8 mouse cellular contexts compared by ENCODE assay signal in the genomic region with DNA sequence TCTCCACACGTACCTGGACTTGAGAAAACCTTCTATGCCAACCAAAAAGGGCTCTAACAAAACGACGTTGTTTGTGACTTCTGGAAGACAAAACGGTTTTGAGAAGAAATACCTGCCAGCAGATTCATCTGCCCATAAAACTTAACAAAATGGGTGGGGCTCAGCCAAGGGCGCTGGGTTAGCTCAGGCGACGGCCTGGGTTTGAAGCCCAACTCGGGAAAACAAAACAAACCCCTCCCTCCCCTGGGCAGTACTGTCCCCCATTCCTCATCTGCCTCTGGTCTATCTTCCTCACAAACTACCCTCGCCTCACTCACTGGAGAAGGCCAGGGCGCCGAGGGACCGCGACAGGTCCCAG. TPM values are rescaled to one million over a fixed set of nuclear protein-coding genes. Genes with fewer than 3 reads are reported as not detected.
DNase-seq lines count a peak whose midpoint lies in the region; ATAC-seq and TF ChIP-seq lines count a peak whose summit lies in the region.

No protein-coding gene starts in this region.

- no peak for TF ChIP-seq POLR2A in ES-Bruce4 (IDR thresholded peaks at IDR 0.05; ENCODE audit: insufficient read depth, low read length)

- no peak for DNase-seq in heart, embryonic 10.5 days (ENCODE audit: low spot score)
- DNase-seq in heart, adult 18-20 months, result no peak
- DNase-seq in urinary bladder, adult 2 months (ENCODE audit: low spot score), result no peak
- DNase-seq in retina, postnatal 1 day, result no peak
- DNase-seq in cerebellum, postnatal 36 days, result no peak

- peak overlapping the region; percentile 94 for H3K27ac ChIP-seq in heart, embryonic 10.5 days
- H3K27ac ChIP-seq in ES-Bruce4 (ENCODE audit: insufficient read depth, low read length), result peak overlapping the region; percentile 7; the same call in 1 of the 2 replicates
- H3K27ac ChIP-seq in forebrain, embryonic 15.5 days (replicated peaks), result peak overlapping the region; percentile 28; the same call in 1 of the 2 replicates
- H3K27ac ChIP-seq in liver, embryonic 16.5 days (ENCODE audit: low read length), result peak overlapping the region; percentile 94

- peak overlapping the region; percentile 91 for H3K4me3 ChIP-seq in heart, embryonic 10.5 days
- peak overlapping the region; percentile 95 for H3K4me3 ChIP-seq in ES-Bruce4 (ENCODE audit: low read depth, low read length)
- peak overlapping the region; percentile 76 for H3K4me3 ChIP-seq in forebrain, embryonic 15.5 days
- H3K4me3 ChIP-seq in liver, embryonic 16.5 days (ENCODE audit: low read depth, low read length), result peak overlapping the region; percentile 86

- no peaks in the 10 kb centered on the region for H3K27me3 ChIP-seq in heart, embryonic 10.5 days (ENCODE audit: insufficient read depth, poor library complexity, severe bottlenecking)
- no peaks in the 10 kb centered on the region for H3K27me3 ChIP-seq in ES-Bruce4 (ENCODE audit: control insufficient read depth, insufficient read depth, low read length, poor library complexity, severe bottlenecking)
- no peaks in the 10 kb centered on the region for H3K27me3 ChIP-seq in forebrain, embryonic 15.5 days
- no peaks in the 10 kb centered on the region for H3K27me3 ChIP-seq in liver, embryonic 16.5 days (ENCODE audit: control insufficient read depth, insufficient read depth, low read depth, low read length)

- no peak for ATAC-seq in forebrain, embryonic 15.5 days (replicated peaks)
- peak; percentile 68 for ATAC-seq in liver, embryonic 16.5 days (ENCODE audit: low read depth)

- H3K9me3 ChIP-seq in heart, embryonic 10.5 days, result no peaks in the 10 kb centered on the region
- H3K9me3 ChIP-seq in ES-Bruce4 (replicated peaks; ENCODE audit: control insufficient read depth, insufficient read depth, low read length, poor library complexity, severe bottlenecking), result no peaks in the 10 kb centered on the region
- no peaks in the 10 kb centered on the region for H3K9me3 ChIP-seq in forebrain, embryonic 15.5 days
- no peaks in the 10 kb centered on the region for H3K9me3 ChIP-seq in liver, embryonic 16.5 days (replicated peaks; ENCODE audit: control insufficient read depth, low read length)

- TF ChIP-seq CTCF in ES-Bruce4 (IDR thresholded peaks at IDR 0.05; ENCODE audit: low read depth, low read length), result no peak

- peaks cover 21% of the 10 kb centered on the region for H3K4me1 ChIP-seq in heart, embryonic 10.5 days
- peaks cover 3% of the 10 kb centered on the region for H3K4me1 ChIP-seq in ES-Bruce4 (ENCODE audit: control insufficient read depth, insufficient read depth, low read length)
- peaks cover 31% of the 10 kb centered on the region for H3K4me1 ChIP-seq in forebrain, embryonic 15.5 days
- H3K4me1 ChIP-seq in liver, embryonic 16.5 days (ENCODE audit: control insufficient read depth, low read depth, low read length), result peaks cover 19% of the 10 kb centered on the region

- under 1% methylated on average over 13 of the region's 13 CpGs for WGBS in heart, embryonic 10.5 days
- under 1% methylated on average over 13 of the region's 13 CpGs for whole genome bisulfite sequencing in forebrain, embryonic 15.5 days
- under 1% methylated on average over 13 of the region's 13 CpGs for WGBS in liver, embryonic 16.5 days (ENCODE audit: insufficient replicate concordance)

- peak overlapping the region; percentile 74 for H3K9ac ChIP-seq in ES-Bruce4 (ENCODE audit: low read depth, poor library complexity, severe bottlenecking)
- H3K9ac ChIP-seq in forebrain, embryonic 15.5 days (replicated peaks), result peak overlapping the region; percentile 53
- peak overlapping the region; percentile 88 for H3K9ac ChIP-seq in liver, embryonic 16.5 days (ENCODE audit: low read depth, low read length)

- H3K4me2 ChIP-seq in forebrain, embryonic 15.5 days (replicated peaks), result peak overlapping the region; percentile 84
- H3K4me2 ChIP-seq in liver, embryonic 16.5 days (ENCODE audit: low read depth, low read length), result peak overlapping the region; percentile 71

- no peak for TF ChIP-seq EP300 in ES-Bruce4 (IDR thresholded peaks at IDR 0.05; ENCODE audit: insufficient read depth, low read depth, low read length)

- peaks cover 5% of the 10 kb centered on the region; the same call in 1 of the 2 replicates for H3K36me3 ChIP-seq in heart, embryonic 10.5 days
- peaks cover 7% of the 10 kb centered on the region; the same call in 1 of the 2 replicates for H3K36me3 ChIP-seq in ES-Bruce4 (ENCODE audit: control insufficient read depth, insufficient read depth, low read length, poor library complexity, severe bottlenecking)
- no peaks in the 10 kb centered on the region for H3K36me3 ChIP-seq in forebrain, embryonic 15.5 days
- peaks cover 9% of the 10 kb centered on the region; the same call in 1 of the 2 replicates for H3K36me3 ChIP-seq in liver, embryonic 16.5 days (ENCODE audit: control insufficient read depth, insufficient read depth)

RNA-seq across cellular contexts. Expression of a gene that starts 0.3 kb away (rescaled TPM):
- 52.0 and 56.7 TPM in 2 replicates for polyA plus RNA-seq in heart, embryonic 10.5 days (2016; fragmentation: Nextera tagmentation; extraction: Ambion mirVana)
- 1 to 10 TPM in 1 of 2 experiments, under 1 TPM in 1; 0.95 to 1.2 TPM for total RNA-seq in heart, adult 18-20 months (2021)
- polyA plus RNA-seq in ES-Bruce4 (2011; ENCODE audit: insufficient read depth, insufficient read length, low read depth, missing spikeins), result 185 and 189 TPM in 2 replicates
- 36.8 and 40.8 TPM in 2 replicates for polyA plus RNA-seq in forebrain, embryonic 15.5 days (2015; fragmentation: Nextera tagmentation; extraction: Ambion mirVana)
- polyA plus RNA-seq in liver, embryonic 16.5 days (2015; fragmentation: Nextera tagmentation; extraction: Ambion mirVana), result 101 and 110 TPM in 2 replicates
- 1.6 TPM in 2 replicates for polyA plus RNA-seq in urinary bladder, adult 2 months (2012; rRNA removed)

RNA-seq across cellular contexts. Expression of a gene that starts 0.4 kb away (rescaled TPM):
- polyA plus RNA-seq in heart, embryonic 10.5 days (2016; fragmentation: Nextera tagmentation; extraction: Ambion mirVana), result 30.1 and 30.8 TPM in 2 replicates
- under 1 TPM; 0.25 to 0.26 TPM for total RNA-seq in heart, adult 18-20 months (2021)
- 45.3 and 53.0 TPM in 2 replicates for polyA plus RNA-seq in ES-Bruce4 (2011; ENCODE audit: insufficient read depth, insufficient read length, low read depth, missing spikeins)
- polyA plus RNA-seq in forebrain, embryonic 15.5 days (2015; fragmentation: Nextera tagmentation; extraction: Ambion mirVana), result 13.2 and 14.3 TPM in 2 replicates
- 36.1 and 41.4 TPM in 2 replicates for polyA plus RNA-seq in liver, embryonic 16.5 days (2015; fragmentation: Nextera tagmentation; extraction: Ambion mirVana)
- 2.5 and 3.6 TPM in 2 replicates for polyA plus RNA-seq in urinary bladder, adult 2 months (2012; rRNA removed)

RNA-seq across cellular contexts. Expression of a gene that starts 44.8 kb away (rescaled TPM):
- 58.3 and 65.4 TPM in 2 replicates for polyA plus RNA-seq in heart, embryonic 10.5 days (2016; fragmentation: Nextera tagmentation; extraction: Ambion mirVana)
- 10 to 100 TPM; 66.3 to 68.9 TPM for total RNA-seq in heart, adult 18-20 months (2021)
- polyA plus RNA-seq in ES-Bruce4 (2011; ENCODE audit: insufficient read depth, insufficient read length, low read depth, missing spikeins), result 56.0 and 59.3 TPM in 2 replicates
- polyA plus RNA-seq in forebrain, embryonic 15.5 days (2015; fragmentation: Nextera tagmentation; extraction: Ambion mirVana), result 36.0 and 36.4 TPM in 2 replicates
- 28.2 and 29.5 TPM in 2 replicates for polyA plus RNA-seq in liver, embryonic 16.5 days (2015; fragmentation: Nextera tagmentation; extraction: Ambion mirVana)
- 18.4 and 20.0 TPM in 2 replicates for polyA plus RNA-seq in urinary bladder, adult 2 months (2012; rRNA removed)

RNA-seq across cellular contexts. Expression of a gene that starts 57.0 kb away (rescaled TPM):
- polyA plus RNA-seq in heart, embryonic 10.5 days (2016; fragmentation: Nextera tagmentation; extraction: Ambion mirVana), result 26.4 and 37.4 TPM in 2 replicates
- 10 to 100 TPM; 23.1 to 25.1 TPM for total RNA-seq in heart, adult 18-20 months (2021)
- polyA plus RNA-seq in ES-Bruce4 (2011; ENCODE audit: insufficient read depth, insufficient read length, low read depth, missing spikeins), result 34.9 and 47.3 TPM in 2 replicates
- polyA plus RNA-seq in forebrain, embryonic 15.5 days (2015; fragmentation: Nextera tagmentation; extraction: Ambion mirVana), result 73.7 and 80.4 TPM in 2 replicates
- 10.6 and 13.2 TPM in 2 replicates for polyA plus RNA-seq in liver, embryonic 16.5 days (2015; fragmentation: Nextera tagmentation; extraction: Ambion mirVana)
- polyA plus RNA-seq in urinary bladder, adult 2 months (2012; rRNA removed), result 17.4 and 21.7 TPM in 2 replicates

Comparison
In these comparisons a context has a peak if more than half of its experiments do, and no peak if none do; other contexts are left out.
1. H3K27ac ChIP-seq: peak in every context shown above with its lines; median percentile 94 in heart, embryonic 10.5 days; 94 in liver, embryonic 16.5 days; 28 in forebrain, embryonic 15.5 days; 7 in ES-Bruce4.
2. RNA of a gene that starts 0.3 kb away (polyA plus RNA-seq): 185 to 189 TPM in ES-Bruce4, 101 to 110 TPM in liver, embryonic 16.5 days, 52.0 to 56.7 TPM in heart, embryonic 10.5 days and 36.8 to 40.8 TPM in forebrain, embryonic 15.5 days; 1.6 TPM in urinary bladder, adult 2 months; every median in the first group is over 10 times any median in the second.
3. Peak in every context shown above with its lines, with median percentiles within 50 percentile points of each other: H3K4me3 ChIP-seq and H3K9ac ChIP-seq.